Mouse (Mus musculus): ENCODE measurements around the gene Gars. TPM values are rescaled to one million over a fixed set of nuclear protein-coding genes. Genes with fewer than 3 reads are reported as not detected.
A peak's percentile ranks its signal among the peaks of the same experiment; 100 is the strongest.

Gars gene
- 10 to 100 TPM; 51.5 to 54.6 TPM for total RNA-seq (2021)
- long read RNA-seq, experiment 1, transcript Gars-201 (17 exons, 2,380 nt), result major isoform, 43 of 65 reads
- long read RNA-seq, experiment 1, partial matches to known transcripts, result 19 of 65 reads
- long read RNA-seq, experiment 1, other reads (novel, unspliced or antisense), result 3 of 65 reads
- long read RNA-seq, experiment 2, transcript Gars-201 (17 exons, 2,380 nt), result major isoform, 52 of 67 reads
- long read RNA-seq, experiment 2, partial matches to known transcripts, result 14 of 67 reads
- long read RNA-seq, experiment 2, other reads (novel, unspliced or antisense), result 1 of 67 reads

- intact Hi-C loops (cut with DNase I), result no loop called here
Measured at GRCm38 (mm10) chr6:55037799-55038670, at the start of gene Gars. Gene Gars, plus strand, starts transcription at chr6:55038007.

GRCm38 (mm10) chr6:54988141-54988540, 49.7 kb upstream of the Gars start:
- DNase-seq, result no peak
- intact Hi-C loops (cut with DNase I), result loop anchor here (5.0 kb wide), 1 partner anchor 181 kb away; no protein-coding TSS in a partner anchor

More at GRCm38 (mm10) chr6:55037799-55038670, at the start of gene Gars:
- peak; percentile 78 to 80 for DNase-seq

- intact Hi-C loops (cut with DNase I), result loop anchor here (5.0 kb wide), 2 partner anchors 74 to 284 kb away; no protein-coding TSS in a partner anchor
- DNase-seq, result no peak
Measured at GRCm38 (mm10) chr6:54991189-54991588, 46.6 kb upstream of the Gars start.

- intact Hi-C loops (cut with DNase I), result loop anchor here (5.0 kb wide), 2 partner anchors 75 to 285 kb away; no protein-coding TSS in a partner anchor
- DNase-seq, result no peak
Measured at GRCm38 (mm10) chr6:54992141-54992540, 45.7 kb upstream of the Gars start.

GRCm38 (mm10) chr6:54992734-54993260, 45.0 kb upstream of the Gars start, which contains the start of gene Ggct:
Gene Ggct, minus strand, starts transcription at chr6:54992950.
- intact Hi-C loops (cut with DNase I), result loop anchor here (5.0 kb wide), 2 partner anchors 75 to 285 kb away; no protein-coding TSS in a partner anchor
- peak; percentile 90 to 92 for DNase-seq

- DNase-seq, result no peak
- intact Hi-C loops (cut with DNase I), result no loop called here
Measured at GRCm38 (mm10) chr6:54996361-54996760, 41.4 kb upstream of the Gars start.

- intact Hi-C loops (cut with DNase I), result no loop called here
- DNase-seq, result no peak
Measured at GRCm38 (mm10) chr6:54997726-54998125, 40.1 kb upstream of the Gars start.

GRCm38 (mm10) chr6:55001320-55001719, 36.5 kb upstream of the Gars start:
- DNase-seq, result no peak
- intact Hi-C loops (cut with DNase I), result no loop called here

- intact Hi-C loops (cut with DNase I), result no loop called here
- DNase-seq, result no peak
Measured at GRCm38 (mm10) chr6:55002438-55002837, 35.4 kb upstream of the Gars start.

GRCm38 (mm10) chr6:55003559-55003958, 34.2 kb upstream of the Gars start:
- intact Hi-C loops (cut with DNase I), result no loop called here
- no peak for DNase-seq

- intact Hi-C loops (cut with DNase I), result no loop called here
- DNase-seq, result no peak
Measured at GRCm38 (mm10) chr6:55008401-55008800, 29.4 kb upstream of the Gars start.

GRCm38 (mm10) chr6:55009391-55010230, 28.2 kb upstream of the Gars start:
- intact Hi-C loops (cut with DNase I), result loop anchor here (5.0 kb wide), 1 partner anchor 92 kb away; no protein-coding TSS in a partner anchor
- DNase-seq, result no peak

GRCm38 (mm10) chr6:55010330-55011091, 27.3 kb upstream of the Gars start:
- no peak for DNase-seq
- intact Hi-C loops (cut with DNase I), result loop anchor here (5.0 kb wide), 1 partner anchor 93 kb away; no protein-coding TSS in a partner anchor

GRCm38 (mm10) chr6:55012516-55012915, 25.3 kb upstream of the Gars start:
- DNase-seq, result no peak
- intact Hi-C loops (cut with DNase I), result loop anchor here (5.0 kb wide), 1 partner anchor 95 kb away; no protein-coding TSS in a partner anchor

GRCm38 (mm10) chr6:55014184-55014583, 23.6 kb upstream of the Gars start:
- intact Hi-C loops (cut with DNase I), result loop anchor here (5.0 kb wide), 1 partner anchor 97 kb away; no protein-coding TSS in a partner anchor
- DNase-seq, result no peak

GRCm38 (mm10) chr6:55016236-55016635, 21.6 kb upstream of the Gars start:
- intact Hi-C loops (cut with DNase I), result loop anchor here (5.0 kb wide), 1 partner anchor 151 kb away; no protein-coding TSS in a partner anchor
- peak in 1 of 2 experiments; percentile 10 for DNase-seq

GRCm38 (mm10) chr6:55016710-55017583, 20.9 kb upstream of the Gars start:
- intact Hi-C loops (cut with DNase I), result loop anchor here (5.0 kb wide), 1 partner anchor 150 kb away; no protein-coding TSS in a partner anchor
- DNase-seq, result peak in 1 of 2 experiments; percentile 46

GRCm38 (mm10) chr6:55018417-55018816, 19.4 kb upstream of the Gars start:
- no peak for DNase-seq
- intact Hi-C loops (cut with DNase I), result loop anchor here (5.0 kb wide), 1 partner anchor 149 kb away; no protein-coding TSS in a partner anchor
